Mouse (Mus musculus): ENCODE results near the gene Naa80. TPM values are rescaled to one million over a fixed set of nuclear protein-coding genes. Genes with fewer than 3 reads are reported as not detected.

Gene Naa80
- polyA plus RNA-seq, 1 experiment: 19.5 TPM

GRCm38 (mm10) chr9:107596619-107597569, 18.2 kb downstream of the Naa80 start:
- DNase-seq: no peak
- Histone ChIP-seq H3K27me3 (ENCODE audit: control insufficient read depth, insufficient read depth, low read length) (no peaks in the 10 kb centered on the region), H3K4me1 (ENCODE audit: control insufficient read depth, insufficient read depth, low read length) (peaks cover 33% of the 10 kb centered on the region), H3K4me3 (replicated peaks; ENCODE audit: insufficient read depth, low read depth, low read length) (no peak overlapping the region), H3K27ac (ENCODE audit: insufficient read depth, low read length) (no peak overlapping the region)
- TF ChIP-seq POLR2A (IDR thresholded peaks at IDR 0.05; ENCODE audit: borderline replicate concordance, insufficient read depth, low read length): no peak
- TF ChIP-seq CTCF (IDR thresholded peaks at IDR 0.05; ENCODE audit: borderline replicate concordance, insufficient read depth, low read depth, low read length): no peak
- 73% methylated on average over 11 of the region's 11 CpGs for WGBS

- WGBS: 86% methylated on average over 5 of the region's 5 CpGs
- H3K4me3 ChIP-seq (replicated peaks; ENCODE audit: insufficient read depth, low read depth, low read length): no peak overlapping the region
- TF ChIP-seq POLR2A (IDR thresholded peaks at IDR 0.05; ENCODE audit: borderline replicate concordance, insufficient read depth, low read length): no peak
- no peaks in the 10 kb centered on the region for H3K27me3 ChIP-seq (ENCODE audit: control insufficient read depth, insufficient read depth, low read length)
- no peak overlapping the region for H3K27ac ChIP-seq (ENCODE audit: insufficient read depth, low read length)
- peaks cover 18% of the 10 kb centered on the region for H3K4me1 ChIP-seq (ENCODE audit: control insufficient read depth, insufficient read depth, low read length)
- DNase-seq: no peak
Measured at GRCm38 (mm10) chr9:107598385-107598784, 19.7 kb downstream of the Naa80 start.

GRCm38 (mm10) chr9:107599433-107599832, 20.7 kb downstream of the Naa80 start:
- no peaks in the 10 kb centered on the region for H3K27me3 ChIP-seq (ENCODE audit: control insufficient read depth, insufficient read depth, low read length)
- DNase-seq: no peak
- H3K4me3 ChIP-seq (replicated peaks; ENCODE audit: insufficient read depth, low read depth, low read length): no peak overlapping the region
- no peak overlapping the region for H3K27ac ChIP-seq (ENCODE audit: insufficient read depth, low read length)
- TF ChIP-seq POLR2A (IDR thresholded peaks at IDR 0.05; ENCODE audit: borderline replicate concordance, insufficient read depth, low read length) (no peak), CTCF (IDR thresholded peaks at IDR 0.05; ENCODE audit: borderline replicate concordance, insufficient read depth, low read depth, low read length) (no peak)
- 94% methylated on average over 9 of the region's 9 CpGs for WGBS
- H3K4me1 ChIP-seq (ENCODE audit: control insufficient read depth, insufficient read depth, low read length): peaks cover 10% of the 10 kb centered on the region

- Histone ChIP-seq H3K4me1 (ENCODE audit: control insufficient read depth, insufficient read depth, low read length) (peaks cover 10% of the 10 kb centered on the region), H3K4me3 (replicated peaks; ENCODE audit: insufficient read depth, low read depth, low read length) (no peak overlapping the region), H3K27ac (ENCODE audit: insufficient read depth, low read length) (no peak overlapping the region), H3K27me3 (ENCODE audit: control insufficient read depth, insufficient read depth, low read length) (no peaks in the 10 kb centered on the region)
- WGBS: 65% methylated on average over 14 of the region's 14 CpGs
- peak; percentile 60 to 73 for DNase-seq
- no peak for TF ChIP-seq POLR2A (IDR thresholded peaks at IDR 0.05; ENCODE audit: borderline replicate concordance, insufficient read depth, low read length)
- no peak for TF ChIP-seq CTCF (IDR thresholded peaks at IDR 0.05; ENCODE audit: borderline replicate concordance, insufficient read depth, low read depth, low read length)
Measured at GRCm38 (mm10) chr9:107599842-107600241, 21.2 kb downstream of the Naa80 start.

- H3K27ac ChIP-seq (ENCODE audit: insufficient read depth, low read length): no peak overlapping the region
- WGBS: 79% methylated on average over 12 of the region's 12 CpGs
- peak; percentile 29; the same call in 1 of the 2 replicates for TF ChIP-seq CTCF (IDR thresholded peaks at IDR 0.05; ENCODE audit: borderline replicate concordance, insufficient read depth, low read depth, low read length)
- TF ChIP-seq POLR2A (IDR thresholded peaks at IDR 0.05; ENCODE audit: borderline replicate concordance, insufficient read depth, low read length): no peak
Measured at GRCm38 (mm10) chr9:107600745-107601144, 22.1 kb downstream of the Naa80 start.

GRCm38 (mm10) chr9:107601275-107601674, 22.6 kb downstream of the Naa80 start:
- 84% methylated on average over 11 of the region's 11 CpGs for WGBS
- Histone ChIP-seq H3K4me3 (replicated peaks; ENCODE audit: insufficient read depth, low read depth, low read length) (no peak overlapping the region), H3K27ac (ENCODE audit: insufficient read depth, low read length) (no peak overlapping the region), H3K4me1 (ENCODE audit: control insufficient read depth, insufficient read depth, low read length) (peaks cover 10% of the 10 kb centered on the region), H3K27me3 (ENCODE audit: control insufficient read depth, insufficient read depth, low read length) (no peaks in the 10 kb centered on the region)
- no peak for DNase-seq
- no peak for TF ChIP-seq POLR2A (IDR thresholded peaks at IDR 0.05; ENCODE audit: borderline replicate concordance, insufficient read depth, low read length)
- no peak for TF ChIP-seq CTCF (IDR thresholded peaks at IDR 0.05; ENCODE audit: borderline replicate concordance, insufficient read depth, low read depth, low read length)

More at GRCm38 (mm10) chr9:107600745-107601144, 22.1 kb downstream of the Naa80 start:
- H3K4me3 ChIP-seq (replicated peaks; ENCODE audit: insufficient read depth, low read depth, low read length): no peak overlapping the region
- peak in 1 of 2 experiments; percentile 44 for DNase-seq
- no peaks in the 10 kb centered on the region for H3K27me3 ChIP-seq (ENCODE audit: control insufficient read depth, insufficient read depth, low read length)
- H3K4me1 ChIP-seq (ENCODE audit: control insufficient read depth, insufficient read depth, low read length): peaks cover 10% of the 10 kb centered on the region

GRCm38 (mm10) chr9:107602068-107602648, 23.5 kb downstream of the Naa80 start:
- no peak overlapping the region for H3K4me3 ChIP-seq (replicated peaks; ENCODE audit: insufficient read depth, low read depth, low read length)
- peak; percentile 83 to 95 for DNase-seq
- TF ChIP-seq POLR2A (IDR thresholded peaks at IDR 0.05; ENCODE audit: borderline replicate concordance, insufficient read depth, low read length): no peak
- peak; percentile 98 for TF ChIP-seq CTCF (IDR thresholded peaks at IDR 0.05; ENCODE audit: borderline replicate concordance, insufficient read depth, low read depth, low read length)
- no peaks in the 10 kb centered on the region for H3K27me3 ChIP-seq (ENCODE audit: control insufficient read depth, insufficient read depth, low read length)
- 10% methylated on average over 10 of the region's 10 CpGs for WGBS
- H3K27ac ChIP-seq (ENCODE audit: insufficient read depth, low read length): no peak overlapping the region
- H3K4me1 ChIP-seq (ENCODE audit: control insufficient read depth, insufficient read depth, low read length): peaks cover 2% of the 10 kb centered on the region; the same call in 1 of the 2 replicates
